Mouse (Mus musculus) urinary bladder, postnatal 4 days (tissue): ENCODE measurements around the gene Per2.
"Not testable (repeated sequence)": the region's sequence is repeated elsewhere in the genome, so short reads cannot be mapped to it uniquely, and the experiment has no call there.

Experiments
- DNase-seq, 2 experiments: peaks; one replicate each; pipeline ENCODE4 v3.0.0; 2021 to 2022; ENCODE audit warnings: low spot score in 2 of 2

Per2 gene

GRCm38 (mm10) chr1:91459059-91459809, at the start of gene Per2:
Gene Per2, minus strand, starts transcription at chr1:91459324.
- DNase-seq, result peak; percentile 97

GRCm38 (mm10) chr1:91504615-91505014, 45.5 kb upstream of the Per2 start:
- no peak for DNase-seq

- DNase-seq, result no peak
Measured at GRCm38 (mm10) chr1:91498579-91498978, 39.5 kb upstream of the Per2 start.

GRCm38 (mm10) chr1:91495321-91495720, 36.2 kb upstream of the Per2 start:
- DNase-seq, result no peak

GRCm38 (mm10) chr1:91494457-91495140, 35.5 kb upstream of the Per2 start, which contains the start of gene Traf3ip1:
Gene Traf3ip1, plus strand, starts transcription at chr1:91494647.
- peak; percentile 88 to 92 for DNase-seq

GRCm38 (mm10) chr1:91493938-91494337, 34.8 kb upstream of the Per2 start:
- DNase-seq, result no peak

- DNase-seq, result no peak
Measured at GRCm38 (mm10) chr1:91492740-91493139, 33.6 kb upstream of the Per2 start.

GRCm38 (mm10) chr1:91490322-91490721, 31.2 kb upstream of the Per2 start:
- no peak for DNase-seq

GRCm38 (mm10) chr1:91486165-91486564, 27.0 kb upstream of the Per2 start:
- DNase-seq, result no peak

- DNase-seq, result no peak
Measured at GRCm38 (mm10) chr1:91485422-91485821, 26.3 kb upstream of the Per2 start.

- peak in 1 of 2 experiments; percentile 33 for DNase-seq
Measured at GRCm38 (mm10) chr1:91484011-91484346, 24.9 kb upstream of the Per2 start.

- peak; percentile 70 to 87 for DNase-seq
Measured at GRCm38 (mm10) chr1:91483304-91484010, 24.3 kb upstream of the Per2 start.

- DNase-seq, result no peak
Measured at GRCm38 (mm10) chr1:91482616-91483211, 23.6 kb upstream of the Per2 start.

GRCm38 (mm10) chr1:91478958-91479357, 19.8 kb upstream of the Per2 start:
- no peak for DNase-seq

GRCm38 (mm10) chr1:91478145-91478544, 19.0 kb upstream of the Per2 start:
- DNase-seq, result not testable (repeated sequence)

GRCm38 (mm10) chr1:91469888-91470419, 10.8 kb upstream of the Per2 start:
- DNase-seq, result no peak

- no peak for DNase-seq
Measured at GRCm38 (mm10) chr1:91466186-91466585, 7.1 kb upstream of the Per2 start.

GRCm38 (mm10) chr1:91465244-91465643, 6.1 kb upstream of the Per2 start:
- no peak for DNase-seq

GRCm38 (mm10) chr1:91464436-91464835, 5.3 kb upstream of the Per2 start:
- no peak for DNase-seq

GRCm38 (mm10) chr1:91463336-91463995, 4.3 kb upstream of the Per2 start:
- no peak for DNase-seq

GRCm38 (mm10) chr1:91460564-91460963, 1.4 kb upstream of the Per2 start:
- DNase-seq, result no peak
